Mouse (Mus musculus) testis, adult 2 months (tissue): Measurements from ENCODE around the gene Galk1.

ENCODE experiments used
- CTCF ChIP-seq: fragments of 200-500 bp; IDR thresholded peaks from 2 replicates; pipeline ENCODE4 v1.5.1; 2012; ENCODE audit warnings: low read depth, mild to moderate bottlenecking, inconsistent platforms, low read length, moderate library complexity; ENCODE audit not compliant: control insufficient read depth, insufficient read depth, insufficient replicate concordance
- POLR2A ChIP-seq: fragments of 200-500 bp; IDR thresholded peaks from 2 replicates; pipeline ENCODE4 v1.6.1; 2012; ENCODE audit warnings: low read depth, mild to moderate bottlenecking, inconsistent platforms, low read length, moderate library complexity; ENCODE audit not compliant: control insufficient read depth

DNA sequence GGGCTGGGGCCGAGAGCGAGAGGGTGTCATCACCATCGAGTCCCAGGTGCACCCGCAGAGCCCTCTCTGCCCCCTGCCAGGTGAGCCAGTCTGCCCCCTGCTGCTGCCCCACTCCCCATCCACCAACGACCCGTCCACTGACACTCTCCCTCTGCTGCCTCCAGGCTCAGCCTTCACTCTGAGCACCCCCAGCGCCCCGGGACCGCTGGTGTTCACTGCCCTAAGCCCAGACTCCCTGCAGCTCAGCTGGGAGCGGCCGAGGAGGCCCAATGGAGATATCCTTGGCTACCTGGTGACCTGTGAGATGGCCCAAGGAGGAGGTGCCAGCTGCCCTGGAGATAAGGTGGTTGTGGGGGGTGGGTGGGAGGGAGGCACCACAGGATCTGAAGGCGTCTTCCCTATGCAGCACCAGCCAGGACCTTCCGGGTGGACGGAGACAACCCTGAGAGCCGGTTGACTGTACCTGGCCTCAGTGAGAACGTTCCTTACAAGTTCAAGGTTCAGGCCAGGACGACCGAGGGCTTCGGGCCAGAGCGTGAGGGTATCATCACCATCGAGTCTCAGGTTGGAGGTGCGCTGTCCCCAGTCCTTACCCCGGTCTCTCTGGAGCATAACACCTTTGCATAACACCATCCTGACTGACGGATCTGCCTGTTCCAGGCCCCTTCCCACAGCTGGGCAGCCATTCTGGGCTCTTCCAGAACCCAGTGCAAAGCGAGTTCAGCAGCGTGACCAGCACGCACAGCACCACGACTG is 5.2 kb downstream of the Galk1 start:
- TF ChIP-seq CTCF, result no peak
- no peak for TF ChIP-seq POLR2A
